Mouse (Mus musculus): ENCODE data around the gene Dlg2.

The Dlg2 gene

GRCm38 (mm10) chr7:91090830-91091683 is 614.6 kb downstream of the Dlg2 start:
- DNase-seq (ENCODE audit: low spot score) = peak; percentile 19

- no peak for DNase-seq (ENCODE audit: low spot score)
These were observed 620.0 kb downstream of the Dlg2 start for GRCm38 (mm10) chr7:91096467-91096866.

- no peak for DNase-seq (ENCODE audit: low spot score)
These were observed 622.0 kb downstream of the Dlg2 start for GRCm38 (mm10) chr7:91098521-91098920.

- no peak for DNase-seq (ENCODE audit: low spot score)
These were observed 633.1 kb downstream of the Dlg2 start for GRCm38 (mm10) chr7:91109575-91109974.

- DNase-seq (ENCODE audit: low spot score) = no peak
These were observed 655.7 kb downstream of the Dlg2 start for GRCm38 (mm10) chr7:91132128-91132527.

- no peak for DNase-seq (ENCODE audit: low spot score)
These were observed 677.6 kb downstream of the Dlg2 start for GRCm38 (mm10) chr7:91154096-91154495.

GRCm38 (mm10) chr7:91159144-91159543 is 682.7 kb downstream of the Dlg2 start:
- DNase-seq (ENCODE audit: low spot score) = no peak

- DNase-seq (ENCODE audit: low spot score) = no peak
These were observed 685.2 kb downstream of the Dlg2 start for GRCm38 (mm10) chr7:91161643-91162175.

GRCm38 (mm10) chr7:91173560-91173959 is 697.1 kb downstream of the Dlg2 start:
- DNase-seq (ENCODE audit: low spot score) = no peak

GRCm38 (mm10) chr7:91188211-91188610 is 711.7 kb downstream of the Dlg2 start:
- DNase-seq (ENCODE audit: low spot score) = no peak

GRCm38 (mm10) chr7:91199372-91199771 is 722.9 kb downstream of the Dlg2 start:
- no peak for DNase-seq (ENCODE audit: low spot score)

GRCm38 (mm10) chr7:91208083-91208852 is 731.8 kb downstream of the Dlg2 start:
- DNase-seq (ENCODE audit: low spot score) = no peak

- DNase-seq (ENCODE audit: low spot score) = no peak
These were observed 732.5 kb downstream of the Dlg2 start for GRCm38 (mm10) chr7:91208973-91209372.

- DNase-seq (ENCODE audit: low spot score) = no peak
These were observed 735.8 kb downstream of the Dlg2 start for GRCm38 (mm10) chr7:91212236-91212635.

- DNase-seq (ENCODE audit: low spot score) = no peak
These were observed 738.4 kb downstream of the Dlg2 start for GRCm38 (mm10) chr7:91214921-91215320.

GRCm38 (mm10) chr7:91218321-91218987 is 742.0 kb downstream of the Dlg2 start:
- DNase-seq (ENCODE audit: low spot score) = no peak

- DNase-seq (ENCODE audit: low spot score) = no peak
These were observed 750.0 kb downstream of the Dlg2 start for GRCm38 (mm10) chr7:91226442-91226841.

GRCm38 (mm10) chr7:91241718-91242117 is 765.2 kb downstream of the Dlg2 start:
- DNase-seq (ENCODE audit: low spot score) = no peak

GRCm38 (mm10) chr7:91261672-91262030 is 785.2 kb downstream of the Dlg2 start:
- DNase-seq (ENCODE audit: low spot score) = no peak

- no peak for DNase-seq (ENCODE audit: low spot score)
These were observed 785.8 kb downstream of the Dlg2 start for GRCm38 (mm10) chr7:91262031-91262951.

- no peak for DNase-seq (ENCODE audit: low spot score)
These were observed 786.5 kb downstream of the Dlg2 start for GRCm38 (mm10) chr7:91262998-91263397.
